Mouse (Mus musculus) CD4-positive helper T cell, adult 2 months (primary cell): ENCODE measurements around the gene Hfe.
"Not testable (repeated sequence)": the region's sequence is repeated elsewhere in the genome, so short reads cannot be mapped to it uniquely, and the experiment has no call there.

Source experiments
- DNase-seq: peaks from one replicate; pipeline ENCODE4 v3.0.0-alpha.2; 2012; ENCODE audit warnings: low read depth, missing footprints, low spot score

The Hfe gene

GRCm38 (mm10) chr13:23716261-23717042, 5.8 kb upstream of the Hfe start:
- no peak for DNase-seq

- no peak for DNase-seq
Measured at GRCm38 (mm10) chr13:23709714-23710373, 810 bp downstream of the Hfe start.

GRCm38 (mm10) chr13:23708654-23709053, 2.0 kb downstream of the Hfe start:
- no peak for DNase-seq

- no peak for DNase-seq
Measured at GRCm38 (mm10) chr13:23708041-23708440, 2.6 kb downstream of the Hfe start.

GRCm38 (mm10) chr13:23706771-23707170, 3.9 kb downstream of the Hfe start:
- no peak for DNase-seq

- DNase-seq: no peak
Measured at GRCm38 (mm10) chr13:23705751-23706356, 4.8 kb downstream of the Hfe start.

GRCm38 (mm10) chr13:23702801-23703200, 7.9 kb downstream of the Hfe start:
- DNase-seq: not testable (repeated sequence)

GRCm38 (mm10) chr13:23702220-23702619, 8.4 kb downstream of the Hfe start:
- no peak for DNase-seq

GRCm38 (mm10) chr13:23700786-23701520, 9.7 kb downstream of the Hfe start:
- DNase-seq: peak; percentile 83

GRCm38 (mm10) chr13:23699767-23700166, 10.9 kb downstream of the Hfe start:
- DNase-seq: no peak

- DNase-seq: no peak
Measured at GRCm38 (mm10) chr13:23698996-23699395, 11.7 kb downstream of the Hfe start.

GRCm38 (mm10) chr13:23698300-23698693, 12.4 kb downstream of the Hfe start, which contains the start of gene Hist1h4c:
Hist1h4c (minus strand) TSS chr13:23698454.
- peak; percentile 97 for DNase-seq

- DNase-seq: peak; percentile 81
Measured at GRCm38 (mm10) chr13:23697491-23698299, 13.0 kb downstream of the Hfe start.

- DNase-seq: no peak
Measured at GRCm38 (mm10) chr13:23696061-23696474, 14.6 kb downstream of the Hfe start.

- DNase-seq: no peak
Measured at GRCm38 (mm10) chr13:23695514-23695913, 15.1 kb downstream of the Hfe start, which contains the start of gene Hist1h1t. Hist1h1t (plus strand) TSS chr13:23695814.

GRCm38 (mm10) chr13:23694956-23695355, 15.7 kb downstream of the Hfe start:
- no peak for DNase-seq

GRCm38 (mm10) chr13:23693856-23694440, 16.7 kb downstream of the Hfe start:
- DNase-seq: no peak

- DNase-seq: no peak
Measured at GRCm38 (mm10) chr13:23689459-23689858, 21.2 kb downstream of the Hfe start.

- no peak for DNase-seq
Measured at GRCm38 (mm10) chr13:23688956-23689355, 21.7 kb downstream of the Hfe start.

- no peak for DNase-seq
Measured at GRCm38 (mm10) chr13:23687907-23688306, 22.7 kb downstream of the Hfe start.

GRCm38 (mm10) chr13:23687181-23687580, 23.5 kb downstream of the Hfe start:
- no peak for DNase-seq
